Mouse (Mus musculus) CH12.LX (cell line): ENCODE results near the gene Gatad2a.
A peak's percentile ranks its signal among the peaks of the same experiment; 100 is the strongest.

Experiments
- CTCF ChIP-seq, 2 experiments: IDR thresholded peaks in 1 of 2; conservative IDR thresholded peaks in 1 of 2; 2 replicates each; pipeline ENCODE4 v1.5.1; 2011 to 2012; ENCODE audit warnings: low read depth in 2 of 2, low read length in 2 of 2, improper control_type of control experiment in 1 of 2, inconsistent platforms in 1 of 2, mild to moderate bottlenecking in 1 of 2, moderate library complexity in 1 of 2
- HCFC1 ChIP-seq: IDR thresholded peaks from 2 replicates; pipeline ENCODE4 v1.6.1; 2012; ENCODE audit warnings: low read depth, mild to moderate bottlenecking, inconsistent platforms, low read length, improper control_type of control experiment
- IRF4 ChIP-seq: IDR thresholded peaks from 2 replicates; pipeline ENCODE4 v1.6.1; 2014; ENCODE audit warnings: low read depth, mild to moderate bottlenecking, inconsistent platforms, low read length, improper control_type of control experiment
- KAT2A ChIP-seq: IDR thresholded peaks from 2 replicates; pipeline ENCODE4 v1.6.1; 2012; ENCODE audit warnings: low read length, improper control_type of control experiment, inconsistent platforms; ENCODE audit not compliant: insufficient replicate concordance
- MAFK ChIP-seq: IDR thresholded peaks from 2 replicates; pipeline ENCODE4 v1.6.1; 2011; ENCODE audit warnings: low read length, improper control_type of control experiment; ENCODE audit not compliant: insufficient replicate concordance
- MAX ChIP-seq: IDR thresholded peaks from 2 replicates; pipeline ENCODE4 v1.6.1; 2011; ENCODE audit warnings: low read length, improper control_type of control experiment
- MYC ChIP-seq: IDR thresholded peaks from 2 replicates; pipeline ENCODE4 v1.6.1; 2011; ENCODE audit warnings: low read depth, mild to moderate bottlenecking, improper control_type of control experiment, low read length
- POLR2A ChIP-seq: IDR thresholded peaks from 2 replicates; pipeline ENCODE4 v1.6.1; 2011; ENCODE audit warnings: low read depth, mild to moderate bottlenecking, improper control_type of control experiment, low read length
- SMC3 ChIP-seq: IDR thresholded peaks from 2 replicates; pipeline ENCODE4 v1.6.1; 2011; ENCODE audit warnings: low read depth, low read length, improper control_type of control experiment
- ZC3H11A ChIP-seq: IDR thresholded peaks from 2 replicates; pipeline ENCODE4 v1.6.1; 2012; ENCODE audit warnings: low read depth, mild to moderate bottlenecking, inconsistent platforms, low read length, improper control_type of control experiment

- TF ChIP-seq POLR2A (no peak), CTCF (conservative IDR thresholded peaks at IDR 0.05 in 1 of 2, IDR thresholded peaks at IDR 0.05 in 1 of 2; ENCODE audit: low read depth in 2 of 2, low read length in 2 of 2) (peak in 1 of 2 experiments; percentile 55; a peak in 2 of 4 replicates), MYC (peak; percentile 64), KAT2A (no peak), ZC3H11A (no peak), IRF4 (peak; percentile 65; the same call in 1 of the 2 replicates), HCFC1 (no peak), MAFK (no peak), SMC3 (peak; percentile 47), MAX (peak; percentile 41; the same call in 1 of the 2 replicates)
Observed at GRCm38 (mm10) chr8:70003204-70003657, 7.0 kb upstream of the Gatad2a start.
